Mouse (Mus musculus) c-Kit-positive CD71-negative TER-119-negative erythroid progenitor cells, embryonic 14.5 days (primary cell): ENCODE measurements at regions not wholly inside any gene's neighbourhood (a gene's known extent, or its start where the extent isn't known, plus 50 kb on each side); places are given as distances from the start of the nearest gene placed in this dataset.

ENCODE experiments used
- DNase-seq: peaks from one replicate; pipeline ENCODE4 v3.0.0-alpha.2; 2013; ENCODE audit warnings: low read depth

- DNase-seq = no peak
These were observed 356.8 kb downstream of the Agtpbp1 start for GRCm38 (mm10) chr13:59228059-59228830.

- DNase-seq = no peak
These were observed 357.4 kb downstream of the Agtpbp1 start for GRCm38 (mm10) chr13:59227523-59228058.

GRCm38 (mm10) chr13:59220587-59220986, 364.4 kb downstream of the Agtpbp1 start:
- DNase-seq = no peak

- no peak for DNase-seq
These were observed 364.9 kb downstream of the Agtpbp1 start for GRCm38 (mm10) chr13:59220156-59220555.

- DNase-seq = no peak
These were observed 368.2 kb downstream of the Agtpbp1 start for GRCm38 (mm10) chr13:59216686-59217298.

- no peak for DNase-seq
These were observed 372.7 kb downstream of the Agtpbp1 start for GRCm38 (mm10) chr13:59212296-59212701.

- DNase-seq = no peak
These were observed 374.2 kb downstream of the Agtpbp1 start for GRCm38 (mm10) chr13:59210828-59211227.

GRCm38 (mm10) chr13:59206186-59206585, 378.8 kb downstream of the Agtpbp1 start:
- no peak for DNase-seq

- no peak for DNase-seq
These were observed 380.5 kb downstream of the Agtpbp1 start for GRCm38 (mm10) chr13:59204506-59204905.

- no peak for DNase-seq
These were observed 388.7 kb downstream of the Agtpbp1 start for GRCm38 (mm10) chr13:59196311-59196710.

GRCm38 (mm10) chr13:59188431-59188830, 382.1 kb downstream of the Ntrk2 start:
- DNase-seq = no peak
